8 mouse cellular contexts compared by ENCODE assay signal in genomic region chr11:120224488-120225255, GRCm38 (mm10). TPM values are rescaled to one million over a fixed set of nuclear protein-coding genes. Genes with fewer than 3 reads are reported as not detected.
A peak's percentile ranks its signal among the peaks of the same experiment; 100 is the strongest.
DNase-seq lines count a peak whose midpoint lies in the region; ATAC-seq lines count a peak whose summit lies in the region.

No protein-coding gene starts in this region.

- H3K4me1 ChIP-seq in limb, embryonic 11.5 days (ENCODE audit: control insufficient read depth, insufficient read depth, low read length), result peaks cover 84% of the 10 kb centered on the region

- no peak overlapping the region for H3K4me3 ChIP-seq in limb, embryonic 11.5 days (ENCODE audit: low read depth, low read length)

- WGBS in limb, embryonic 11.5 days, result 31% methylated on average over 11 of the region's 11 CpGs

- peak overlapping the region; percentile 47 for H3K9ac ChIP-seq in limb, embryonic 11.5 days (ENCODE audit: low read length)

- H3K4me2 ChIP-seq in limb, embryonic 11.5 days (ENCODE audit: low read depth, severe bottlenecking), result peak overlapping the region; percentile 32

- ATAC-seq in limb, embryonic 11.5 days (ENCODE audit: insufficient number of reproducible peaks, low FRiP score, low TSS enrichment, low read depth), result no peak

- H3K36me3 ChIP-seq in limb, embryonic 11.5 days (ENCODE audit: control insufficient read depth, insufficient read depth, low read length), result no peaks in the 10 kb centered on the region

- H3K27me3 ChIP-seq in limb, embryonic 11.5 days (ENCODE audit: control insufficient read depth, insufficient read depth, low read length), result no peaks in the 10 kb centered on the region

- intact Hi-C loops in gastrocnemius, postnatal 36 days (cut with DNase I), result no loop called here

- H3K9me3 ChIP-seq in limb, embryonic 11.5 days (ENCODE audit: control insufficient read depth, low read length), result no peaks in the 10 kb centered on the region

- peak; percentile 27 for DNase-seq in cerebellum, adult 11 months
- DNase-seq in cerebellum, postnatal 4 days (ENCODE audit: low spot score in 2 of 2), result no peak
- DNase-seq in cerebellum, postnatal 25 days, result peak; percentile 44 to 47
- DNase-seq in heart, postnatal 4 days, result peak; percentile 50
- DNase-seq in limb, embryonic 11.5 days (ENCODE audit: low spot score), result peak; percentile 44
- DNase-seq in retina, postnatal 1 day, result peak; percentile 56
- DNase-seq in gastrocnemius, postnatal 36 days, result no peak
- no peak for DNase-seq in thymus, postnatal 25 days

- peak overlapping the region; percentile 49 for H3K27ac ChIP-seq in limb, embryonic 11.5 days (replicated peaks; ENCODE audit: low read depth, low read length)

RNA-seq across cellular contexts. Expression of gene Bahcc1, which starts 8.1 kb away (rescaled TPM):
- 10 to 100 TPM; 14.1 to 16.5 TPM for total RNA-seq in heart, postnatal 4 days (2021)
- 24.9 and 27.6 TPM in 2 replicates for polyA plus RNA-seq in limb, embryonic 11.5 days (2014; fragmentation: Nextera tagmentation; extraction: Ambion mirVana)
- total RNA-seq in gastrocnemius, postnatal 36 days (2021), result 1 to 10 TPM; 2.3 to 4.1 TPM

Comparison
In these comparisons a context has a peak if more than half of its experiments do, and no peak if none do; other contexts are left out.
1. DNase-seq: peak in cerebellum, adult 11 months (single experiment), cerebellum, postnatal 25 days (2 of 2), heart, postnatal 4 days (single experiment), limb, embryonic 11.5 days (single experiment) and retina, postnatal 1 day (single experiment); none in cerebellum, postnatal 4 days (0 of 2), gastrocnemius, postnatal 36 days (0 of 2) and thymus, postnatal 25 days (single experiment).